Comparison of ENCODE assay signal across 9 mouse cellular contexts in genomic region chr7:43671064-43671808, GRCm38 (mm10). TPM values are rescaled to one million over a fixed set of nuclear protein-coding genes. Genes with fewer than 3 reads are reported as not detected.
DNase-seq lines count a peak whose midpoint lies in the region; ATAC-seq and TF ChIP-seq lines count a peak whose summit lies in the region.
"Had no signal": no experiment of that assay in that cellular context is flagged by ENCODE, and none has a peak within 500 bp of the region (broad histone marks: within the 10 kb centered on the region; RNA-seq: fewer than 3 reads in every experiment).

No protein-coding gene starts in this region.

- peak overlapping the region; percentile 77 for H3K4me2 ChIP-seq in heart, embryonic 12.5 days
- H3K4me2 ChIP-seq in forebrain, embryonic 16.5 days (ENCODE audit: low read length) = peak overlapping the region; percentile 51
- peak overlapping the region; percentile 74 for H3K4me2 ChIP-seq in liver, postnatal 0 days (ENCODE audit: low read depth, low read length)

- H3K9ac ChIP-seq in heart, embryonic 12.5 days = peak overlapping the region; percentile 9; the same call in 1 of the 2 replicates
- peak overlapping the region; percentile 43 for H3K9ac ChIP-seq in forebrain, embryonic 16.5 days (replicated peaks; ENCODE audit: low read depth, low read length)
- H3K9ac ChIP-seq in liver, postnatal 0 days (replicated peaks) = peak overlapping the region; percentile 12; the same call in 1 of the 2 replicates

- H3K27me3 ChIP-seq in heart, embryonic 12.5 days (replicated peaks) = no peaks in the 10 kb centered on the region
- peaks cover 3% of the 10 kb centered on the region; the same call in 1 of the 2 replicates for H3K27me3 ChIP-seq in G1E (ENCODE audit: insufficient read depth, low read length)
- no peaks in the 10 kb centered on the region for H3K27me3 ChIP-seq in forebrain, embryonic 16.5 days (replicated peaks; ENCODE audit: control insufficient read depth, insufficient read depth, low read length)
- no peaks in the 10 kb centered on the region for H3K27me3 ChIP-seq in liver, postnatal 0 days (ENCODE audit: insufficient read depth, low read length)
- H3K27me3 ChIP-seq: Patski had no signal

- TF ChIP-seq CTCF in G1E (IDR thresholded peaks at IDR 0.05; ENCODE audit: low read depth, low read length) = no peak
- TF ChIP-seq CTCF in liver, postnatal 0 days (IDR thresholded peaks at IDR 0.05; ENCODE audit: low read depth) = no peak

- H3K9me3 ChIP-seq in heart, embryonic 12.5 days (replicated peaks) = no peaks in the 10 kb centered on the region
- H3K9me3 ChIP-seq in G1E (replicated peaks) = 0 out of 2 replicates have a peak, but pooled peaks cover under 1% of the 10 kb centered on the region
- no peaks in the 10 kb centered on the region for H3K9me3 ChIP-seq in forebrain, embryonic 16.5 days (ENCODE audit: control insufficient read depth, low read length)
- no peaks in the 10 kb centered on the region for H3K9me3 ChIP-seq in liver, postnatal 0 days (ENCODE audit: low read length)

- DNase-seq in heart, postnatal 10 days = no peak
- DNase-seq in G1E (ENCODE audit: low spot score) (no peak), adipocyte (ENCODE audit: low spot score) (no peak)
- no peak for DNase-seq in liver, postnatal 0 days
- no peak for DNase-seq in layer of hippocampus, postnatal 25 days (ENCODE audit: extremely low spot score in 1 of 2, low spot score in 1 of 2)
- no peak for DNase-seq in gastrocnemius, postnatal 36 days

- H3K4me1 ChIP-seq in heart, embryonic 12.5 days (replicated peaks) = peaks cover 8% of the 10 kb centered on the region
- peaks cover 27% of the 10 kb centered on the region for H3K4me1 ChIP-seq in G1E (ENCODE audit: insufficient read depth, low read depth, low read length)
- H3K4me1 ChIP-seq in forebrain, embryonic 16.5 days (replicated peaks; ENCODE audit: control insufficient read depth, insufficient read depth, low read length) = peaks cover 8% of the 10 kb centered on the region
- H3K4me1 ChIP-seq in liver, postnatal 0 days (ENCODE audit: insufficient read depth) = peaks cover 11% of the 10 kb centered on the region

- 0 out of 2 replicates have a peak, but pooled peaks have one; percentile 15 for ATAC-seq in heart, embryonic 12.5 days (ENCODE audit: insufficient number of reproducible peaks, low FRiP score)
- no peak; the same call in 1 of the 2 replicates for ATAC-seq in G1E (ENCODE audit: extremely low read depth, insufficient number of reproducible peaks, low FRiP score, poor library complexity, severe bottlenecking)
- ATAC-seq in forebrain, embryonic 16.5 days = peak; percentile 58
- ATAC-seq in liver, postnatal 0 days = no peak; the same call in 1 of the 2 replicates

- intact Hi-C loops in heart, postnatal 10 days (cut with DNase I) = loop anchor here (1.0 to 10.0 kb wide), 4 partner anchors 94 to 574 kb away; partner anchors contain the start of genes 1700028J19Rik, 2410002F23Rik and Zfp719
- intact Hi-C loops in gastrocnemius, postnatal 36 days (cut with DNase I) = loop anchor here (5.0 kb wide), 1 partner anchor 89 kb away; no protein-coding TSS in a partner anchor

- no peak overlapping the region for H3K27ac ChIP-seq in heart, embryonic 12.5 days (ENCODE audit: poor library complexity, severe bottlenecking)
- H3K27ac ChIP-seq in forebrain, embryonic 16.5 days (ENCODE audit: low read length) = no peak overlapping the region
- H3K27ac ChIP-seq in liver, postnatal 0 days (ENCODE audit: low read depth) = peak overlapping the region; percentile 46

- peaks cover 19% of the 10 kb centered on the region for H3K36me3 ChIP-seq in heart, embryonic 12.5 days
- peaks cover 31% of the 10 kb centered on the region for H3K36me3 ChIP-seq in G1E (replicated peaks)
- H3K36me3 ChIP-seq in forebrain, embryonic 16.5 days (ENCODE audit: control insufficient read depth, insufficient read depth) = peaks cover 14% of the 10 kb centered on the region
- H3K36me3 ChIP-seq in liver, postnatal 0 days (replicated peaks; ENCODE audit: insufficient read depth, low read length) = peaks cover 11% of the 10 kb centered on the region

- TF ChIP-seq EP300 in liver, postnatal 0 days (IDR thresholded peaks at IDR 0.05; ENCODE audit: low read depth) = no peak

- H3K4me3 ChIP-seq in heart, embryonic 12.5 days = peak overlapping the region; percentile 65
- peak overlapping the region; percentile 75 for H3K4me3 ChIP-seq in G1E (ENCODE audit: low read depth, low read length)
- peak overlapping the region; percentile 54 for H3K4me3 ChIP-seq in forebrain, embryonic 16.5 days (replicated peaks; ENCODE audit: low read length)
- peak overlapping the region; percentile 66 for H3K4me3 ChIP-seq in liver, postnatal 0 days (ENCODE audit: low read depth, low read length)

- 66% methylated on average over 11 of the region's 11 CpGs for WGBS in heart, embryonic 12.5 days
- 67% methylated on average over 11 of the region's 11 CpGs for WGBS in forebrain, embryonic 16.5 days
- WGBS in liver, postnatal 0 days (ENCODE audit: insufficient replicate concordance) = 59% methylated on average over 11 of the region's 11 CpGs

RNA-seq across cellular contexts. Expression of gene Ctu1, which starts 0.6 kb away (rescaled TPM):
- 7.0 TPM in 2 replicates for polyA plus RNA-seq in heart, embryonic 12.5 days (2016; fragmentation: Nextera tagmentation; extraction: Ambion mirVana)
- 1 to 10 TPM; 4.8 to 5.4 TPM for total RNA-seq in heart, postnatal 10 days (2021)
- total RNA-seq in G1E (2014; fragmentation: Nextera tagmentation) (2.5 and 2.7 TPM in 2 replicates), G1E (2017) (6.5 and 8.6 TPM in 2 replicates)
- polyA plus RNA-seq in G1E (2012) = 14.9 and 20.9 TPM in 2 replicates
- polyA plus RNA-seq in forebrain, embryonic 16.5 days (2015; fragmentation: Nextera tagmentation; extraction: Ambion mirVana) = 29.3 and 31.9 TPM in 2 replicates
- 3.2 and 4.5 TPM in 2 replicates for polyA plus RNA-seq in liver, postnatal 0 days (2015; fragmentation: Nextera tagmentation; extraction: Ambion mirVana)
- 10 to 100 TPM in 1 of 2 experiments, 1 to 10 TPM in 1; 8.8 to 11.6 TPM for total RNA-seq in layer of hippocampus, postnatal 25 days (2021)
- total RNA-seq in gastrocnemius, postnatal 36 days (2021) = 1 to 10 TPM; 2.3 TPM

RNA-seq across cellular contexts. Expression of gene Siglece, which starts 11.3 kb away (rescaled TPM):
- polyA plus RNA-seq in heart, embryonic 12.5 days (2016; fragmentation: Nextera tagmentation; extraction: Ambion mirVana) = 0.19 and 0.27 TPM in 2 replicates
- total RNA-seq in heart, postnatal 10 days (2021) = under 1 TPM; 0.81 to 0.94 TPM
- 1.2 TPM in 1 of 2 replicates, not detected in the other for total RNA-seq in G1E (2014; fragmentation: Nextera tagmentation)
- total RNA-seq in G1E (2017) = 0.05 TPM in 1 of 2 replicates, not detected in the other
- not detected in 2 replicates for polyA plus RNA-seq in G1E (2012)
- 0.12 and 0.29 TPM in 2 replicates for polyA plus RNA-seq in forebrain, embryonic 16.5 days (2015; fragmentation: Nextera tagmentation; extraction: Ambion mirVana)
- polyA plus RNA-seq in liver, postnatal 0 days (2015; fragmentation: Nextera tagmentation; extraction: Ambion mirVana) = 5.1 and 5.8 TPM in 2 replicates
- total RNA-seq in layer of hippocampus, postnatal 25 days (2021) = under 1 TPM; 0.45 to 0.98 TPM
- under 1 TPM; 0.13 to 0.89 TPM for total RNA-seq in gastrocnemius, postnatal 36 days (2021)

RNA-seq across cellular contexts. Expression of gene Klk14, which starts 19.0 kb away (rescaled TPM):
- polyA plus RNA-seq in heart, embryonic 12.5 days (2016; fragmentation: Nextera tagmentation; extraction: Ambion mirVana) = not detected in 2 replicates
- total RNA-seq in heart, postnatal 10 days (2021) = not detected
- not detected in 2 replicates for total RNA-seq in G1E (2014; fragmentation: Nextera tagmentation)
- not detected in 2 replicates for total RNA-seq in G1E (2017)
- not detected in 2 replicates for polyA plus RNA-seq in G1E (2012)
- not detected in 2 replicates for polyA plus RNA-seq in forebrain, embryonic 16.5 days (2015; fragmentation: Nextera tagmentation; extraction: Ambion mirVana)
- polyA plus RNA-seq in liver, postnatal 0 days (2015; fragmentation: Nextera tagmentation; extraction: Ambion mirVana) = not detected in 2 replicates
- total RNA-seq in layer of hippocampus, postnatal 25 days (2021) = not detected
- not detected for total RNA-seq in gastrocnemius, postnatal 36 days (2021)
- polyA plus RNA-seq: Patski had no signal

RNA-seq across cellular contexts. Expression of gene Ceacam18, which starts 36.7 kb away (rescaled TPM):
- not detected in 2 replicates for polyA plus RNA-seq in heart, embryonic 12.5 days (2016; fragmentation: Nextera tagmentation; extraction: Ambion mirVana)
- total RNA-seq in heart, postnatal 10 days (2021) = not detected
- total RNA-seq in G1E (2014; fragmentation: Nextera tagmentation) = not detected in 2 replicates
- 0.16 and 0.29 TPM in 2 replicates for total RNA-seq in G1E (2017)
- polyA plus RNA-seq in G1E (2012) = not detected in 2 replicates
- not detected in 2 replicates for polyA plus RNA-seq in forebrain, embryonic 16.5 days (2015; fragmentation: Nextera tagmentation; extraction: Ambion mirVana)
- polyA plus RNA-seq in liver, postnatal 0 days (2015; fragmentation: Nextera tagmentation; extraction: Ambion mirVana) = 0.14 TPM in 1 of 2 replicates, not detected in the other
- under 1 TPM in 1 of 2 experiments, not detected in 1; 0.12 TPM for total RNA-seq in layer of hippocampus, postnatal 25 days (2021)
- total RNA-seq in gastrocnemius, postnatal 36 days (2021) = not detected

RNA-seq across cellular contexts. Expression of gene Klk13, which starts 41.1 kb away (rescaled TPM):
- 0.13 and 0.24 TPM in 2 replicates for polyA plus RNA-seq in heart, embryonic 12.5 days (2016; fragmentation: Nextera tagmentation; extraction: Ambion mirVana)
- not detected for total RNA-seq in heart, postnatal 10 days (2021)
- total RNA-seq in G1E (2014; fragmentation: Nextera tagmentation) (not detected in 2 replicates), G1E (2017) (0.27 TPM in 1 of 2 replicates, not detected in the other)
- not detected in 2 replicates for polyA plus RNA-seq in G1E (2012)
- not detected in 2 replicates for polyA plus RNA-seq in forebrain, embryonic 16.5 days (2015; fragmentation: Nextera tagmentation; extraction: Ambion mirVana)
- not detected in 2 replicates for polyA plus RNA-seq in liver, postnatal 0 days (2015; fragmentation: Nextera tagmentation; extraction: Ambion mirVana)
- not detected for total RNA-seq in layer of hippocampus, postnatal 25 days (2021)
- not detected for total RNA-seq in gastrocnemius, postnatal 36 days (2021)
- polyA plus RNA-seq: Patski had no signal

Comparison
In these comparisons a context has a peak if more than half of its experiments do, and no peak if none do; other contexts are left out.
1. ATAC-seq: peak in heart, embryonic 12.5 days (single experiment) and forebrain, embryonic 16.5 days (single experiment); none in G1E (single experiment) and liver, postnatal 0 days (single experiment).
2. Peak in every context shown above with its lines, with median percentiles within 50 percentile points of each other: H3K4me2 ChIP-seq, H3K4me3 ChIP-seq and H3K9ac ChIP-seq.